Mouse (Mus musculus) cerebellum, adult 2 months (tissue): Measurements from ENCODE around the gene Dnlz.

Experiments
- CTCF ChIP-seq: fragments of 200-500 bp; IDR thresholded peaks from 2 replicates; pipeline ENCODE4 v1.5.1; 2011; ENCODE audit warnings: low read depth, mild to moderate bottlenecking, control low read depth, low read length, moderate library complexity, borderline replicate concordance; ENCODE audit not compliant: insufficient read depth
- POLR2A ChIP-seq: fragments of 200-500 bp; IDR thresholded peaks from 2 replicates; pipeline ENCODE4 v1.6.1; 2011; ENCODE audit warnings: low read length, control low read depth, borderline replicate concordance; ENCODE audit not compliant: insufficient read depth

DNA sequence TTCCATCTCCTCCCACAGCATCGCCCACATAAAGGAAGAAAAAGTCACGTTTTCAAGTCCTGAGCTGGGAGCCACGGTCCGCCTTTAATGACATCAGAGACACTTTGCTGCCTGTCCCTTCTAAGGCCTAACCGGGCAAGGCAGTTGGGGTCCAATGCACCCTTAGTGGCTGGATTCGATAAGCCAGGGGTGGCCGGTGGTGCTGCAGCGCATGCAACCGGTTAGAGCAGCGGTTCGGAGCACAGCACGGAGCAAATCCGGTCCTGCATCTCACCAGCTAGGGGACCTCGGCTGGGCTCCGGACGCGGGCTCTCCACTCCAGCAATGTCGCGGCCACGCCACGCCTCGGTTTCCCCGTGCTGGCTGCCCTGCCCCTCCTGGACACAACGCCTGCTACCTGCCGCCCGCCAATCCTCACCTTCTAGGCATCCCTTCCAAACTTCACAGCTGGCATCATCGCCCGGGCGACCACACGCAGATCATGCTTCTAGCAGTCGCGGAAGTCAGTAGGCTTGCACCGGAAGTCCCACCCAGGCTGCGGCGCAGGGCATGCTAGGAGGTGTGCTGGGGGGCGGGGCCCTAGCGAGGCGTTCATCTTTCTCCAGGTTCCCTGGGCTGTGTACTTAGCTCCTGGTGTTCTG is 28.3 kb upstream of the Dnlz start, which contains the start of gene Snapc4:
- TF ChIP-seq CTCF (no peak), POLR2A (peak; percentile 58; the same call in 1 of the 2 replicates)
